Mouse (Mus musculus) frontal cortex, postnatal 14 days (tissue): ENCODE data around the gene Lurap1.

Experiments used
- DNase-seq, 2 experiments: peaks; one replicate each; pipeline ENCODE4 v3.0.0; 2022; ENCODE audit warnings: low spot score in 2 of 2

Gene Lurap1

DNA sequence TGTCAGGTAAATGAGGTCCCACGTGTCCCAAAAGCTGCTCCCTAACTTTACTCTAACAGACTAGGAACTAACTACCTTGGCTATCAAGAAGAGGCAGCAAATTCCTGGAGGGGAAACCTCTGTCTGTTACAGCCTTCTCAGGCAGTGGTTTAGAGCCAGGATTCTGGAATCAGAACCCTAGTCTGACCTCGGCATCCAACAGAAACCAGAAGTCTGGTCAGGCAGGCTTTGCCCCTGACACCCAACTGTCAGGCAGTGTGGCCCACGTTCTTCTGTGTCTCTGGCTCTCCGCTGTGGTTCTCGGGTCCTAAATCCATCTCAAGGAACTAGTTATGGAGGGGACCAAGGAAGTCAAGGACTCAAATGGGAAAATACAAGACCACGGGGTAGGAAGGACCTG is at the start of gene Lurap1:
Gene Lurap1 (minus strand): TSS at position 101 of the 400 bp plus-strand sequence.
- DNase-seq, result no peak

DNA sequence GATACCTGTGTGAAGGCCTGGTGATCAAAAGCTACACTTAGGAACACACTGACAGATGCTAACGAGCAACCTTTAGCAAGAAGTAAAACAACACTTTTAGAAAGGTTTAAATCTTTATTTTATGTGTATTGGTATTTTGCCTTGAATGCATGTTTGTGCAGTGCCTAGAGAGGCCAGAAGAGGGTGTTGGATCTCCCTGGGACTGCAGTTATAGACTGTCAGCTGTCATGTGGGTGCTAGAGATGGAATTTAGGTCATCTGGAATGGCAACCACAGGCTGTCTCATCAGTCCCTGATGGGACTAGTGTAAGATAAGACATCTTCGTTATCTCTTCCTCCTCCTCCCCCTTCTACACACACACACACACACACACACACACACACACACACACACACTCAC is 47.3 kb upstream of the Lurap1 start:
- DNase-seq, result no peak

GRCm38 (mm10) chr4:116193583-116194383 is 42.6 kb upstream of the Lurap1 start:
- no peak for DNase-seq

GRCm38 (mm10) chr4:116192286-116192835 is 41.2 kb upstream of the Lurap1 start:
- DNase-seq, result no peak

DNA sequence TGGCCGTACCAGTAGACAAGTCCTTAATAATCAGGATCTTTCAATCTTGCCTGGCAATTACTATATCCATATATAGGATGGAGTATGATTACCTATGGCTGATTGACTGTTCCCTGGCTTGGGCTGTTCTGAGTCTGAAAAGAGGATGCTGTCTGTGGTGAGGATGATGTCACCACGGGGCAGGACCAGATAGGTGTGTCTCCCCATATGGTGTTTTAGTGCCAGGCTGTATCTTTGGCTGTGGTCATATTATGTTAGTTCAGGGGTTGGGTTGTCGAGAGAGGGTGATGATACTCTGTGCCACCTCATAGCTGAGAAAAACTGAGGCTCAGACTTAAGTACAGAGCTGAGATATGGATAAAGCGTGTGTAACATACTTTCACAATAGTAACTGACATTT is 33.9 kb upstream of the Lurap1 start:
- DNase-seq, result no peak

GRCm38 (mm10) chr4:116182745-116183144 is 31.6 kb upstream of the Lurap1 start:
- no peak for DNase-seq

- no peak for DNase-seq
These were observed 30.9 kb upstream of the Lurap1 start for GRCm38 (mm10) chr4:116182079-116182478.

DNA sequence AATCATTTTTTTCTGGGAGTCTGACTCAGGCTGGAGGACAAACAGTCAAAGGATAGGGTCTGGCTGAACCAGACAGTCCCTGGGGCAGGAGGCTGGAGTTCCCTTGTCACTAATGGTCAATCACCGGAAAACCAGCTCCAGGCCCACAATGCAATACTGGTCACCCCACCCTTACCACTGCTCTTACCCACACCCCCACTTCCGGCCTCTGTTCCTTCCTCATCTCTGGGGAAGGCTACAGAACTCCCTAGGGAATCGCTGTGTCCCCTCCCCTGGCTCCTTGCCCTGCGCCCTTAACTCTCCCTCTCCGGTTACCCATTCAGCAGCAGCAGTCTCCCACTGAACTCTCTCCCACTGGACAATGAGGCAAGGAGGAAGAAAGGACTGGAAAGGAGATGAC is 26.0 kb upstream of the Lurap1 start:
- no peak for DNase-seq

- DNase-seq, result peak; percentile 48 to 70
These were observed 25.4 kb upstream of the Lurap1 start for GRCm38 (mm10) chr4:116176543-116176988.

GRCm38 (mm10) chr4:116175711-116176542 is 24.8 kb upstream of the Lurap1 start:
- DNase-seq, result peak in 1 of 2 experiments; percentile 66

GRCm38 (mm10) chr4:116175136-116175535 is 24.0 kb upstream of the Lurap1 start:
- no peak for DNase-seq

- no peak for DNase-seq
These were observed 23.5 kb upstream of the Lurap1 start for GRCm38 (mm10) chr4:116174466-116175116.

DNA sequence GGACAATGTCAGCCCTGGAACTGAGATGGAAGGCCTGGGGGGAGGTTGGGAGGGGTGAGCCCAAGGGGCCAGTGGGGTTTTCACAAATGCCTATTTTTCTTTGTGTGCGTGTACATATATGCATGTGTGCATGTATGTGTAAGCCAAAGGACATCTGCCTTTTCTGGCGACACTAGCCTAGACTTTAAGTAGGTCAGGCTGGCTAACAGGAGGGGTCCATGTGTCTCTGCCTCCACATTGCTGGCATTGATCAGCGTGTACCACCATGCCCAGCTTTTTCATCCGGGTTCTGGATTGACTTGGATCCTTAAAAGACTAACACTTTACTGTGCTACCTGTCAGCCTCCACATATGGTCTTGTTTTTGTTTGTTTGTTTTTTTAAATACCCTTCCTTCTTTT is 22.6 kb upstream of the Lurap1 start:
- DNase-seq, result no peak

GRCm38 (mm10) chr4:116173072-116173471 is 21.9 kb upstream of the Lurap1 start, which contains the start of the genes 1700042G07Rik and Gm49337:
TSS of gene 1700042G07Rik (plus strand) at chr4:116173372.
TSS of gene Gm49337 (plus strand) at chr4:116173384.
- DNase-seq, result no peak

DNA sequence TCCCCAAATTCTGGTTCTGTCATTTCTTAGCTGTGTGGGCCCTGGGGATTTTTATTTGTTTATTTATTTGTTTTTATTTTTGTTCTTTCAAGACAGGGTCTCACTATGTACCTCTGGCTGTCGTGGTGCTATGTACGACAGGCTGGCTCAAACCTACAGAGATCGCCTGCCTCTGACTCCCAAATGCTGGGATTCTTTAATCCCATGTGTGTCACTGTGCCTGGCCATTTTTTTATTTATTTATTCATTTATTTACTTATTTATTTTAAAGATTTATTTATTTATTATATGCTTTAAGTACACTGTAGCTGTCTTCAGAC is 18.2 kb upstream of the Lurap1 start:
- DNase-seq, result no peak

- peak in 1 of 2 experiments; percentile 68 for DNase-seq
These were observed 17.6 kb upstream of the Lurap1 start for GRCm38 (mm10) chr4:116168617-116169352.

DNA sequence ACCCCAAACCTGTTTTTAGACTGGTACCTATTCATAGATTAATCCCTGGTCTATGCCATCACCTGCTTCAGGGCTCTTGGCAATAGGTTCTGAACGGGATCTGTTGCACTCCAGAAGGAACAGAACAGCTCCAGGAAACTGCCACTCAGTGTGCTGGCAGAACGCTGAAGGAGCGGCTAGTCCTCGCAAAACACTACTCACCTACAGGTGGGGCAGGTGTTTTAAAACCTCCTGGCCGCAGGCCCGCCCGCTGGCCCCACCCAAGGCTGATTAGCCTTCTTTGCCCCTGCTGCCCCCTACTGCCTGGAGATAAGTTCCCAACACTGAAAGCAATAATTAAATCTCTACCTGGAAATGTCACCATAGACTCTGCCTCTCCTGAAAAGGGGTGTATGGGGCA is 16.3 kb upstream of the Lurap1 start, which contains the start of gene Tspan1:
Gene Tspan1 (minus strand): TSS at position 198 of the 400 bp plus-strand sequence.
- DNase-seq, result no peak

GRCm38 (mm10) chr4:116165708-116166407 is 14.7 kb upstream of the Lurap1 start:
- no peak for DNase-seq

DNA sequence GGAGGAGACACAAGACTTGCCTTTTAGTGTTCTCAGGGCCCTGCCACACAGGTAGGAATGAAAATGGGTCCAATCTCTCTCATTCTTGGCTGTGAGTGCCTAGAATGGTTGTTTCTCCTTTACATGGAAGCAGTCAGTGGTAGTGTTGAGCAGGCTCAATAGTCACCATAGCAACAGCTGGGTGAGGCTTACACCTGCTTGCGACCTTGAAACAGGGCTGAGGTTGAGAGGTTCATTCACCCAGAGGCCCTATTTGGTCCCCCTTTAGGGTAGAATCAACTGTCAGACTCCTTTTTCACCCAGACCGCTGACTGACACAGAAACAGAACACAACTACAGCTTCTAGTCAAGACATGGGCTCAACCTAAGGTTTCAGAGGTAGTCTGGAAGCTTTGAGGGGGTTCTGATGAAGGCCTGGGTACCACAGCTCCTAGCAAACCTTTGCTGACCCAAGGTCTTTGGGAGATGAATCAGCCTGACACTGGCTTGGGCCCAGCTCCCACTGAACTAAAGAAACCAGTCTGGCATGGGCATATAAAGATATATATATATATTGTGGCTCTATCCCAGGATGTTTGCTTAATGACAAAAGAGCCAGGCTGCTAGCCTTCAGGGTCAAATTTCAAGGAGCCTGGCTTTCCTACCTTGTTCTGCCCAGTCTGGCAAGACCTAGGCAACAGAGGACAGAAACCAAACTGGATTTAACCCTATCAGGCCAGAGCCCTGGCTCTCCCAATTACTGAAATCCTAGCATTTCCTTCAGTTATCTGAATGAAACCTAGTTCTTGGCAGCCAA is 13.8 kb upstream of the Lurap1 start:
- no peak for DNase-seq

DNA sequence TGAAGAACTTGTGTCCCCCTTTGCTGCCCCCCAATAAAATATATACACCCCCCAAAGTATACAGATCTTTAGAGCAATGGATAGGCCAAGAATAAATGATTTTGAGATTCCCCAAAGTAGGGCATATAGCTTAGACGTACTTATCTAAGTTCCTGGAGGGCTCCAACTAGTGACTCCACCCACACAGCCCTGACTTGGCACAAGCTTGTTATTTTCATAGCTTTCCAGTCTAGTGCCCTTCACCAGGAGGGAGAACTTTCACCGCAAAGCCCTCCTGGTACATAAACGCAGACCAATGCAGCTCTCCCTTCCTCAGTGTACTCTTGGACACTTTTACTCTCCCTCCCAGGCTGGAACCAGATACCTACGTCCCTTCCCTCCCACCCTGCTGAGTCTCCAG is 11.0 kb upstream of the Lurap1 start:
- no peak for DNase-seq
